Mouse (Mus musculus): ENCODE data around the gene Gas7.

- TF ChIP-seq CTCF (IDR thresholded peaks at IDR 0.05; ENCODE audit: low read depth, low read length), result no peak
- no peak for TF ChIP-seq POLR2A (IDR thresholded peaks at IDR 0.05; ENCODE audit: borderline replicate concordance, low read depth, low read length)
These were observed 185.1 kb downstream of the Gas7 start for GRCm38 (mm10) chr11:67640299-67640698.
